Mouse (Mus musculus) midbrain, embryonic 11.5 days (tissue): ENCODE results near the gene Nsun7. TPM values are rescaled to one million over a fixed set of nuclear protein-coding genes. Genes with fewer than 3 reads are reported as not detected.

Source experiments
- ATAC-seq: fragments of 200-750 bp; cut with Nextera tagmentation; 2 replicates; pipeline ENCODE4 v1.8.0; 2017; ENCODE audit warnings: moderate TSS enrichment, moderate library complexity; ENCODE audit not compliant: low FRiP score
- DNase-seq: peaks from one replicate; pipeline ENCODE4 v3.0.0; 2015; ENCODE audit warnings: low spot score; ENCODE audit errors: missing footprints
- H3K27ac ChIP-seq: fragments of 300-500 bp; sonication (generic); 2 replicates; pipeline ENCODE4 v1.5.1; 2014; ENCODE audit warnings: low read depth, low read length
- H3K27me3 ChIP-seq: fragments of 300-500 bp; sonication (generic); 2 replicates; pipeline ENCODE4 v1.6.1; 2014; ENCODE audit warnings: mild to moderate bottlenecking, low read length, moderate library complexity, mixed read lengths; ENCODE audit not compliant: control insufficient read depth, insufficient read depth
- H3K36me3 ChIP-seq: fragments of 300-500 bp; sonication (generic); 2 replicates; pipeline ENCODE4 v1.6.1; 2014; ENCODE audit warnings: mild to moderate bottlenecking, low read length, moderate library complexity, mixed read lengths; ENCODE audit not compliant: control insufficient read depth, insufficient read depth
- H3K4me1 ChIP-seq: fragments of 300-500 bp; sonication (generic); 2 replicates; pipeline ENCODE4 v1.6.1; 2014; ENCODE audit warnings: low read length; ENCODE audit not compliant: control insufficient read depth, insufficient read depth
- H3K4me2 ChIP-seq: fragments of 300-500 bp; sonication (generic); 2 replicates; pipeline ENCODE4 v1.6.1; 2014; ENCODE audit warnings: mild to moderate bottlenecking, moderate library complexity
- H3K4me3 ChIP-seq: fragments of 300-500 bp; sonication (generic); 2 replicates; pipeline ENCODE4 v1.5.1; 2014; ENCODE audit warnings: low read depth, low read length
- H3K9ac ChIP-seq: fragments of 300-500 bp; sonication (generic); 2 replicates; pipeline ENCODE4 v1.6.1; 2014; ENCODE audit warnings: low read length
- H3K9me3 ChIP-seq: fragments of 300-500 bp; sonication (generic); 2 replicates; pipeline ENCODE4 v1.6.1; 2016; ENCODE audit warnings: low read length; ENCODE audit not compliant: control insufficient read depth
- WGBS: fragments of 180-500 bp; shearing (Covaris S2); extraction: QIAGEN DNeasy Blood & Tissue Kit; methylation state at CpG from one replicate; pipeline ENCODE4 v1.1.7; 2014; 5-methylcytosine and 5-hydroxymethylcytosine counted together
- polyA plus RNA-seq: library from polyadenylated mRNA; unstranded; fragments of >200 nt; fragmentation: Nextera tagmentation; extraction: Ambion mirVana; gene quantifications from 2 replicates; pipeline ENCODE4 v1.2.1, GENCODE M21; 2014

The Nsun7 gene
- polyA plus RNA-seq, 1 experiment from 2014 or later = 0.49 TPM

DNA sequence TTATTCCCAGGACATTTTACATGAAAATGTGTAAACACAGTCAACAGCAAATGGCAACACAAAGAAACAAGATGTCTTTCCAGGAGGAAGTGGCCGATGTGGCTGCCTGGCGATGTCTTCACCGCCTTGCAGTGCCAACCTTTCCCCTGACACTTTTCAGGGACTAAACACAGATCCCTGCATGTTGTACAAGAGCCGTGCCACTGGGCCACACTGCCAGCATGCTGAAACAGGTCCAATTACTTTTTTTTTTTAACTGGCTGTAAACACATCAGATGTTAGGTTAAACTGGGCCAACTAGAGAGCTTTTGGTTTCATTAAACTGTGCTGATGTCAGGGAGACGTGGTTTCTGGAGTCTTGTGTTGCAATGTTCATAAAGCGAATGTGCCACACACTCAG is 39.2 kb downstream of the Nsun7 start:
- Histone ChIP-seq H3K36me3 (no peaks in the 10 kb centered on the region), H3K4me2 (no peak overlapping the region), H3K27me3 (no peaks in the 10 kb centered on the region), H3K27ac (no peak overlapping the region), H3K9ac (no peak overlapping the region), H3K4me3 (no peak overlapping the region), H3K4me1 (no peaks in the 10 kb centered on the region), H3K9me3 (no peaks in the 10 kb centered on the region)
- ATAC-seq (no peak), DNase-seq (no peak)
- WGBS = 92% methylated on average over 6 of the region's 6 CpGs

DNA sequence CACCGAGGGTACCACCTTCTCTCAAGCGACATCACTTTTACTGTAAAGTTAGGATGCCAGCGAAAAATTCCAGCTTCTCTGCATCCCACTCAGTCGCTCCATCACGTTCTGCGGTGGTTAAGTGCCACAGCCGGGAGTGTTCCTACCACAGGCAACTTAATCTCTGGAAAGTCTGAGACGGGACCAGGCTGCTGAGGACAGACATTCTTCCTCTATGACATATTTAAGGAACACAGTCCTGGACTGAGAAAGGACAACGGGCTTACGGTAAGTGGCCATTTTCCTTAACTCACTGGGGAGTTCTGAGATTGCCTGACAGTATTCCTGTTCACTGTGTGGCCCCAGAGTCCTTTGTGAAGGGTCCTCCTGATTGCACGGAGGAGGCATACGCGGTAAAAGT is 40.9 kb downstream of the Nsun7 start:
- H3K27me3 ChIP-seq = no peaks in the 10 kb centered on the region
- H3K9ac ChIP-seq = no peak overlapping the region
- DNase-seq (no peak), ATAC-seq (no peak)
- no peaks in the 10 kb centered on the region for H3K4me1 ChIP-seq
- H3K4me2 ChIP-seq = no peak overlapping the region
- no peaks in the 10 kb centered on the region for H3K9me3 ChIP-seq
- no peak overlapping the region for H3K27ac ChIP-seq
- 90% methylated on average over 13 of the region's 13 CpGs for WGBS
- no peak overlapping the region for H3K4me3 ChIP-seq
- H3K36me3 ChIP-seq = no peaks in the 10 kb centered on the region

DNA sequence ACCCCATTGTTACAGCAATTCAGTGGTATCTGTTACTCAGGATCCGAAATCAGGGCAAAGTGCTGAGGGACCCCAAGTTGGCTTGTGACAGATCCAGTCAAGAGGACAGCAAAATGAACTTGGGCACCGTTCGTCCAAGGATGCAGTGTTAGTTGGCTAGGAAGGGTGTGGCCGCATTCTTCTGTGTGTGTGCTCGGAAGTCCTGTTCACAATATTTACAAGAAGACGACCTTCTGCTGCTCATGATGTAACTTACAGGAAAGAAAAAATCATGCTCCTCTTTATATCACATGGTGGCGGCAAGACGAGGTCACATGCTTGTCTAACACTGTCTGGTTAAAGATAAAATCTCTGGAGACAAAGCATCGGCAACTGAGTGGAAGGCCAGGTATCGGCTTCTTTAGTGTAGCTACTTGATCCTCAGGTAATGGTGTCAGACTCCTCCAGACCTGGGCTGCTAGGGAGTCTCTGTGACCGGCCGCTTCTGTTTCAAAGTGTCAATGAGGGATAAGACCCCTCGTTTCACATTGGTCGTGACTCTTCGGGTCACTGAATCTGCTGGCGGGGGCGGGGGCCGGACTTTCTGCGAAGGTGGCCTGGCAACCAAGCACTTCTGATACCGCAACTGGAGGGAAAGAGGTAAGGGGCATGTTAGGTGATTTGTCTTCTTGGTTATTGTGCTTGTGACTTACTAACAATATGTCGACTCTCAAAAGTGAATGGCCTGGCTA is 42.6 kb downstream of the Nsun7 start:
- H3K36me3 ChIP-seq = no peaks in the 10 kb centered on the region
- ATAC-seq (no peak), DNase-seq (no peak)
- no peak overlapping the region for H3K4me3 ChIP-seq
- H3K27ac ChIP-seq = no peak overlapping the region
- no peaks in the 10 kb centered on the region for H3K9me3 ChIP-seq
- H3K27me3 ChIP-seq = no peaks in the 10 kb centered on the region
- no peaks in the 10 kb centered on the region for H3K4me1 ChIP-seq
- no peak overlapping the region for H3K4me2 ChIP-seq
- WGBS = 91% methylated on average over 21 of the region's 21 CpGs
- no peak overlapping the region for H3K9ac ChIP-seq

DNA sequence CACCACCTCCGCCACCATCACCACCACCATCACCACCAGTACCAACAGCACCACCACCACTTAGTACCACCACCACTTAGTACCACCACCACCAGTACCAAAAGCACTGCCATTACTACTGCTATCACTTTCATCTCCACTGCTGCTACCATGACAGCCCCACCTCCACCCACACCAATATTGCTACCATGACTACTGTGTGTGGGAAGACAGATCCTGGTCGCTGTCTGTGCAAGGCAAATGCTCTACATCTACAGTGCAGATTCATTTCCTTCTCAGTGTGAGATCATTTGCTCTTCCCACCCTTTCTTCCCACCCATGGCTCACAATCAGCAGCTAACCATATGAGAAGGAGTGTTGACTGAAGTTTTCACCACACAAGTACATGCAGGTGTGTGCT is 43.2 kb downstream of the Nsun7 start:
- Histone ChIP-seq H3K27ac (no peak overlapping the region), H3K4me1 (no peaks in the 10 kb centered on the region), H3K4me2 (no peak overlapping the region), H3K9ac (no peak overlapping the region), H3K27me3 (no peaks in the 10 kb centered on the region), H3K9me3 (no peaks in the 10 kb centered on the region), H3K4me3 (no peak overlapping the region), H3K36me3 (no peaks in the 10 kb centered on the region)
- WGBS = 93% methylated on average over 2 of the region's 2 CpGs
- DNase-seq = no peak
- ATAC-seq = no peak

DNA sequence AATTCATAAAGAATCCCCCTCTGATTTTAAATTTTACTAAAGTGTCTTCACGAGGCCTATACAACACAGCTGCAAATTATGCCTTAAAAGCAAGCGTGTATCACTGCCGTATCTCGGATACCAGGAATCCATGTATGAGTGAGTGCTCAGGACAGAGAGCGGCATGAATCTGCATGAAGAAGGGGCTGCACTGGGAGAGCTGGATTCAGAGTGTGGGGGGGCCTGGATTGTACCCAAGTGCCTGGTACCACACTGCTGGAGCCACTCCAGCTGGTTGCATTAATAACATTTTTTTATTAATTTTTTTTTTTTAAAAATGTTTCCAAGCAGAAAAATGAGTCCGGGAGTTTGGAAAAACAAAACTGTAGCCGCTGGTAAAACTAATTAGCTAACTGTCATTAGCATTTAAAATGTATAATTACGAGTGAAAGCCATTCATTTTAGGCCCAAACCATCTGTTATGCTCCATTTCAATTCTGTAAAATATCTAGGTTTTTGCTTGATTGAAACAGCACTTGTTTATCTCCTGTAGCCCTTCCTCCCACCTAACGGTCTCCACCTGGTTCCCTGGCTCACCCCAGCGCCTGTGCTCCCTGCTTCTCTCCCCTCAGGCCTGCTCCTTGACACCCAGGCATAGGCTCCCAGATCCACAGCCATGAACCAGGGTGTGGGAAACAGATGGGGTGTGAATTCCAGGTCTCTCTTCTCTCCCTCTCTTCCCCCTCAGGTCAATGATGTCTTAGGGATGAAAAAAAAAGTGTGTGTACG is 44.8 kb downstream of the Nsun7 start:
- H3K9me3 ChIP-seq = no peaks in the 10 kb centered on the region
- ATAC-seq (no peak), DNase-seq (no peak)
- H3K9ac ChIP-seq = no peak overlapping the region
- no peak overlapping the region for H3K4me2 ChIP-seq
- no peak overlapping the region for H3K4me3 ChIP-seq
- WGBS = 90% methylated on average over 11 of the region's 11 CpGs
- H3K4me1 ChIP-seq = no peaks in the 10 kb centered on the region
- no peak overlapping the region for H3K27ac ChIP-seq
- H3K36me3 ChIP-seq = no peaks in the 10 kb centered on the region
- no peaks in the 10 kb centered on the region for H3K27me3 ChIP-seq

DNA sequence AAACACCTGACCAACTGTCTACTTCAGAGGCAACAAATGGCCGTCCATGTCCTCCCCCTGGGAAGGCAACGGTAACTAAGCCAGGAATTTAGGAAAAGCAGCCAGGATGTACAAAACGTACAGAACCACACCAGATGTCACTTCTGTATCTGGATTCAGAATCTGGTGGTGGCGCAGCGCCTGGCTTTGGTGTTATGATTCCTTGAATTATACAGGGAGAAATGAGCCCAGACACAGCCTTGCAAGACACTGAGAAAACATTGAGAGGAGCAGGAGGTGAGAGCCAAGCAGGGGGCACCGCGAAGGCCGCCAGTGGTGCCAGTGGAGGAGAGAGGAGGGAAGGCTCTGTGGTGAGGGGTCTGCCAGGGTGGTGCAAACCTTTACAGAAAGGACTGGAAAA is 45.8 kb downstream of the Nsun7 start:
- WGBS = 89% methylated on average over 8 of the region's 8 CpGs
- H3K9ac ChIP-seq = no peak overlapping the region
- H3K27ac ChIP-seq = no peak overlapping the region
- no peaks in the 10 kb centered on the region for H3K4me1 ChIP-seq
- no peak overlapping the region for H3K4me3 ChIP-seq
- DNase-seq (no peak), ATAC-seq (no peak)
- H3K4me2 ChIP-seq = no peak overlapping the region
- no peaks in the 10 kb centered on the region for H3K36me3 ChIP-seq
- H3K9me3 ChIP-seq = no peaks in the 10 kb centered on the region
- no peaks in the 10 kb centered on the region for H3K27me3 ChIP-seq

DNA sequence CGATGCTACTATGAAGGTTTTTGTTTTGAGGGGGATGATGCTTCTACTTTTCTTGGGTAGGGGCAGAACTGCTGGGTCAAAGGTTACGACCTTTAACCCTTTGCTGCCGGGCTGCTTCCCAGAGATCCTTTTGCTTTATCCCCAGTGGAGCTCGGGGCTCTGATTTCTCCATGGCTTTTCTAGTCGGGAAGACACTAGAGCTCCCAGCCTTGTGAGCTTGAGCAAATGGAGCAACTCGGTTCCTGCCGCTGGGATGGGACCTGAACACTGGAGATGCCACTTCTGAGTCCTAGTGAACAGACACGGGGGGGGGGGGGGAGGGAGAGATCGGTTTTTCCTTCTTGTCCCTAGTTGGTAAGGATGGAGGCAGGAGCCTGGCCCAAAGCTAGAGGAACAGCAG is 50.6 kb downstream of the Nsun7 start:
- H3K9ac ChIP-seq = no peak overlapping the region
- H3K4me2 ChIP-seq = no peak overlapping the region
- DNase-seq (no peak), ATAC-seq (no peak)
- no peaks in the 10 kb centered on the region for H3K36me3 ChIP-seq
- H3K27me3 ChIP-seq = no peaks in the 10 kb centered on the region
- no peaks in the 10 kb centered on the region for H3K4me1 ChIP-seq
- H3K4me3 ChIP-seq = no peak overlapping the region
- WGBS = 52% methylated on average over 9 of the region's 9 CpGs
- no peak overlapping the region for H3K27ac ChIP-seq
- H3K9me3 ChIP-seq = no peaks in the 10 kb centered on the region

DNA sequence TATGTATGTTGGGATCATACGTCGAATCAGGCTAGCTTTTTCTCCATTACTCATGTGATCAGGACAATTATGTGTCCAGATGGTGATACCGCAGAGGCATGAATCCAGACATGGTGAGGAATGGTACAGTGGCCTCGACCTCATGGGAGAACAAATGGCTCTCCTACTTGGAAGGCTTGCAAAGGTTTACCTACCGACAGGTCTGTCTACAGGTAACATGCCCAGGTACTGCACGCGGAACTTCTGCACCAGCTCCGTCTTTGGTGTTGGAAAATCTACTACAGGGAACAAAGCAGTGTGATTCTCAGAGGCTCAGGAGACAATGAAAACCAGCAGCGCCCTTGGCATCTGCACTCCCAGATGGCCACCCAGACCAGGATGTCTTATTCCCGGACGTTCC is 51.1 kb downstream of the Nsun7 start:
- Histone ChIP-seq H3K4me1 (no peaks in the 10 kb centered on the region), H3K36me3 (no peaks in the 10 kb centered on the region), H3K4me3 (no peak overlapping the region), H3K4me2 (no peak overlapping the region), H3K27ac (no peak overlapping the region), H3K27me3 (no peaks in the 10 kb centered on the region), H3K9me3 (no peaks in the 10 kb centered on the region), H3K9ac (no peak overlapping the region)
- DNase-seq = no peak
- no peak for ATAC-seq
- WGBS = 94% methylated on average over 11 of the region's 11 CpGs

DNA sequence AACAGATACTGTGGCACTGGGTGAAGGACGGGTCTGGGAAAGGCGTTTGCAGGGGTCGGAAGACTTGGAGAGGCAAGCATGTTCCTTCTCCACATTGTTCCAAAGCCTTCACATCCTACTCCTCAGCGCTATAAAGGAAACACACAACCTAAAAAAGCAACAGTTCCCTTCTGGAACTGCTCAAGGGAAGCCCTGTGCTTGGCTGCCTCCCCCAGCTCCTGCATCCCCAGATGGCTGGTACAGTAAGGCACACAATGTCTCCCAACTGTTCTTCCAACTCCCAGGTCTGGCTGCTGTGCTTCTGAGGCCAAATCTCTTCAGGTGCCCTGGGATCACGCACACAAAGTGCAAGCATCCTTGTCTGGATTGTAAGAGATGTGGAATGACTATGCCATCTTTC is 56.1 kb downstream of the Nsun7 start:
- H3K4me1 ChIP-seq = peaks cover 5% of the 10 kb centered on the region; the same call in 1 of the 2 replicates
- H3K4me3 ChIP-seq = no peak overlapping the region
- WGBS = 95% methylated on average over 5 of the region's 5 CpGs
- DNase-seq = no peak
- no peaks in the 10 kb centered on the region for H3K9me3 ChIP-seq
- H3K27me3 ChIP-seq = no peaks in the 10 kb centered on the region
- no peak for ATAC-seq
- H3K4me2 ChIP-seq = no peak overlapping the region
- no peaks in the 10 kb centered on the region for H3K36me3 ChIP-seq
- no peak overlapping the region for H3K9ac ChIP-seq
- H3K27ac ChIP-seq = no peak overlapping the region
